Mouse (Mus musculus) neural tube, embryonic 14.5 days (tissue): ENCODE results near the gene Faap20. TPM values are rescaled to one million over a fixed set of nuclear protein-coding genes. Genes with fewer than 3 reads are reported as not detected.

Experiments
- ATAC-seq: fragments of 200-750 bp; cut with Nextera tagmentation; 2 replicates; pipeline ENCODE4 v1.8.0; 2017; ENCODE audit warnings: low read depth, mild to moderate bottlenecking, moderate TSS enrichment, moderate library complexity
- H3K27ac ChIP-seq: fragments of 300-500 bp; sonication (generic); 2 replicates; pipeline ENCODE4 v1.5.1; 2014; ENCODE audit warnings: low read depth, mild to moderate bottlenecking, control low read depth, low read length, moderate library complexity, mixed read lengths
- H3K27me3 ChIP-seq: fragments of 300-500 bp; sonication (generic); 2 replicates; pipeline ENCODE4 v1.6.1; 2014; ENCODE audit warnings: low read length; ENCODE audit not compliant: control insufficient read depth, insufficient read depth
- H3K36me3 ChIP-seq: fragments of 300-500 bp; sonication (generic); 2 replicates; pipeline ENCODE4 v1.6.1; 2014; ENCODE audit warnings: low read length, mixed read lengths; ENCODE audit not compliant: control insufficient read depth, insufficient read depth
- H3K4me1 ChIP-seq: fragments of 300-500 bp; sonication (generic); 2 replicates; pipeline ENCODE4 v1.6.1; 2014; ENCODE audit warnings: low read length; ENCODE audit not compliant: control insufficient read depth, insufficient read depth
- H3K4me2 ChIP-seq: fragments of 300-500 bp; sonication (generic); 2 replicates; pipeline ENCODE4 v1.6.1; 2014; ENCODE audit warnings: mild to moderate bottlenecking, low read depth, low read length, control low read depth
- H3K4me3 ChIP-seq: fragments of 300-500 bp; sonication (generic); 2 replicates; pipeline ENCODE4 v1.5.1; 2014; ENCODE audit warnings: low read depth, low read length, control low read depth, mixed read lengths
- H3K9ac ChIP-seq: fragments of 300-500 bp; sonication (generic); replicated peaks from 2 replicates; pipeline ENCODE4 v1.6.1; 2014; ENCODE audit warnings: low read depth, mild to moderate bottlenecking, control low read depth, low read length, mixed read lengths
- H3K9me3 ChIP-seq: fragments of 300-500 bp; sonication (generic); 2 replicates; pipeline ENCODE4 v1.6.1; 2016; ENCODE audit warnings: low read length; ENCODE audit not compliant: control insufficient read depth
- WGBS: fragments of 180-500 bp; shearing (Covaris S2); extraction: QIAGEN DNeasy Blood & Tissue Kit; methylation state at CpG from one replicate; pipeline ENCODE4 v1.1.7; 2014; 5-methylcytosine and 5-hydroxymethylcytosine counted together
- polyA plus RNA-seq: library from polyadenylated mRNA; unstranded; fragments of >200 nt; fragmentation: Nextera tagmentation; extraction: Ambion mirVana; gene quantifications from 2 replicates; pipeline ENCODE4 v1.2.1, GENCODE M21; 2014

Faap20 gene
- polyA plus RNA-seq, 1 experiment from 2014 or later: 71.5 TPM

DNA sequence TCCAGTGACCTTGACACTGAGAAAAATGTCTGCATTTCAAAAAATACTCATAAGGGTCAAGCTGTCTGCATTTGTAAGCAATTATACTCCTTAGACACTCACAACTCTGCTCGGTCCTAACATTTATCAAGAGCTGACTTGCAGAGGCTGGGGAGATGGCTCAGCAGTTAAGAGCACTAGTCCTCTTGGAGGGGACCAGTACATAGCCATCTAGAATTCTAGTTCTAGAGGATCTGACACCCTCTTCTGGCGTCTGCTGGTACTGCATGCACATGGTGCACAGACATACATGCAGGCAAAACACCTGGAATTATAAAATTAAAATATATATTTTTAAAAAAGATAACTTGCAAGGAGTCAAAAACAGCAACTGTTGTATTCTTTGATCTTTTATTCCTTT lies 47.5 kb downstream of the Faap20 start:
- no peaks in the 10 kb centered on the region for H3K4me1 ChIP-seq

DNA sequence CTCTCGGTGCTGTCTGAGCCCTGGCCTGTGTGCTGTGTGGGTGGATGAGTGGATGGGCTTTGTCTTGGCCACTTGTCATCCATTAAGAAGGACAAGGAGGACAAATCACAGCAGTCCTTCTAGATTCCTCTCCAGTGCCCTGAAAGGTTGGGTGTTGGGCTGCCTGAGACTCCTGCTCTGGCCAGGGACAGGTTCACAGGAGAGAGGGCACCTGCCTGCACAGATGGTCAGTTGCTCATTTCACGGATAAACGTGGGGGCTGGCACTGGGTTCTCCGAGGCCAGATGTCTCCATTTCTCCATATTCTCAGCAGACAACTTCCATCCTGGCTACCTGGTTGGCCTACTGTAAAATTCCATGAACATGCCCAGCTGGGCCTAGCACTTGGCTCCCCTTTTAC lies 49.2 kb downstream of the Faap20 start:
- 81% methylated on average over 4 of the region's 4 CpGs for WGBS
- H3K4me2 ChIP-seq: no peak overlapping the region
- H3K9me3 ChIP-seq: no peaks in the 10 kb centered on the region
- H3K9ac ChIP-seq: no peak overlapping the region
- no peaks in the 10 kb centered on the region for H3K4me1 ChIP-seq
- H3K4me3 ChIP-seq: no peak overlapping the region
- no peaks in the 10 kb centered on the region for H3K27me3 ChIP-seq
- H3K27ac ChIP-seq: no peak overlapping the region
- ATAC-seq: no peak
- no peaks in the 10 kb centered on the region for H3K36me3 ChIP-seq

More for the DNA sequence above, 47.5 kb downstream of the Faap20 start:
- 53% methylated on average over 2 of the region's 2 CpGs for WGBS
- Histone ChIP-seq H3K4me2 (no peak overlapping the region), H3K9ac (no peak overlapping the region), H3K27me3 (no peaks in the 10 kb centered on the region), H3K27ac (no peak overlapping the region), H3K36me3 (no peaks in the 10 kb centered on the region), H3K4me3 (no peak overlapping the region), H3K9me3 (no peaks in the 10 kb centered on the region)
- no peak for ATAC-seq

DNA sequence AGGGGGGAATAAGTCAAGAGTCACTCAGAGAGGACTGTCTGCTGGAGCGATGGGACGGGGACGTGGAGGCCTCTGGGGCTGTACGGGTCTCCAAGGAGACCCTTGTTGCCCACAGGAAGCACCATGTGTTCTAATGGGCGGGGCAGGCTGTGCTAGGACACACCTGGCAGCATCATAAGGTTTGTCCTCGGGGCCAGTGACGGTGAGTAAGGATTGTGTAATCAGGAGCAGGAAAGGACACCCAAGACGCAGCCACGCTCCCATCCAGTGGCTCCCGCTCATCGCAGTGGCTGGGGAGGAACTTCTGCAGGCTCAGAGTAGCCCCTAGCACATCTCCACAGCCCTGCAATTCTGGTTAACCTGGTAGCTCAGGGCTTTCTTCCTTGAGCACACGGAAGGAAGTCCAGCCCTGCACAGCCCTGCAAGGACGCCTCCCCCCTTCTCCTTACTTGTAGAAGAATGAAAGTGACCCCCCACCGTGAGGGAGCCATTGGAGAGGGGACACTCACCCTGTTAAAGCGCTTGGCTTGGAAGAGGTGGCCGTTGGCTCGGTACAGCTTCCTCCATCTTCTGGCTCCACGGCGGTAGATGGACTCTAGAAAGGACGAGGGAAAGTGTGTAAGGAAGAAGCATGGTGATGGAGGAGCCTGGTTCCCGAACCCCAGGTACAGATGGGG lies 51.0 kb downstream of the Faap20 start:
- Histone ChIP-seq H3K9me3 (no peaks in the 10 kb centered on the region), H3K4me1 (peaks cover 8% of the 10 kb centered on the region; the same call in 1 of the 2 replicates), H3K4me2 (no peak overlapping the region), H3K4me3 (no peak overlapping the region), H3K27ac (no peak overlapping the region), H3K36me3 (no peaks in the 10 kb centered on the region), H3K27me3 (no peaks in the 10 kb centered on the region), H3K9ac (no peak overlapping the region)
- 79% methylated on average over 21 of the region's 21 CpGs for WGBS
- no peak for ATAC-seq

DNA sequence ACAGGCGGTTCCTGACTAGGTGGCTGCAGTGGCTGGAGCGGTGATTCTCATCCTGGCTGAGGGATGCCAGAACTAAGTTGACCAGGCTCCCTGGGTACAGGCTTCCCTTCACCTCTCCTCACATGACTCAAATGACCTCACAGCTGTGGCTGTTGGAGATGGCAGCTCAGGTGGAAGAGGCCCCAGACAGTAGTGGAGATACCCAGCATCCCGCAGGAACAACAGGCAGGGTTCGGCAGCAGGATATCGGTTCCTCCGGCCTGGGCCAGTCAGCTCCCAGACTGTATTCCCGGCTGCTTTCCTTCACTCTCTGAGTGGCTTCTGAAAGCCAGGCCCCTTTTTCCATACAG lies 51.5 kb downstream of the Faap20 start:
- Histone ChIP-seq H3K4me3 (no peak overlapping the region), H3K4me1 (peaks cover 8% of the 10 kb centered on the region; the same call in 1 of the 2 replicates), H3K36me3 (no peaks in the 10 kb centered on the region), H3K9ac (no peak overlapping the region), H3K27me3 (no peaks in the 10 kb centered on the region), H3K9me3 (no peaks in the 10 kb centered on the region), H3K27ac (no peak overlapping the region), H3K4me2 (no peak overlapping the region)
- ATAC-seq: no peak
- 87% methylated on average over 7 of the region's 7 CpGs for WGBS

DNA sequence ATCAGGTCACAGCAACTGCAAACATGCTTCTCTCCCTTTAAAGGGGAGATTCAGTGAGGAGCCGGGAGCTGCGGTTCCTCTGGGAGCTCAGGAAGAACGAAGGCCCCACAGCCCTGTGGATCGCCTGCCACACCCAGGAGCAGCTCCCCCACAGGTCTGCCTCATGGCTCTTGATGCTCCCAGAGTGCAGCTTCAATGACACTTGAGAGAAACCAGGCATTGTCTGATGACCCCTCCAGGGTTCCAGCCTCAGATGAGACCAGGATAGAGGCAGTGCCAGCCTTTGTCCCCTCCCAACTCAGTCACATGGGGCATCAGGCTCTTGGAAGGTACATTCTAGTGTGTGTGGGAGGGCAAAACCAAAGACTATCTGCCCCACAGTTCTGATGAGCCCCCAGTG lies 52.4 kb downstream of the Faap20 start:
- no peaks in the 10 kb centered on the region for H3K9me3 ChIP-seq
- H3K27me3 ChIP-seq: no peaks in the 10 kb centered on the region
- WGBS: 61% methylated on average over 4 of the region's 4 CpGs
- no peak overlapping the region for H3K27ac ChIP-seq
- peaks cover 13% of the 10 kb centered on the region; the same call in 1 of the 2 replicates for H3K4me1 ChIP-seq
- no peak overlapping the region for H3K4me2 ChIP-seq
- no peak for ATAC-seq
- no peak overlapping the region for H3K9ac ChIP-seq
- no peak overlapping the region for H3K4me3 ChIP-seq
- no peaks in the 10 kb centered on the region for H3K36me3 ChIP-seq

DNA sequence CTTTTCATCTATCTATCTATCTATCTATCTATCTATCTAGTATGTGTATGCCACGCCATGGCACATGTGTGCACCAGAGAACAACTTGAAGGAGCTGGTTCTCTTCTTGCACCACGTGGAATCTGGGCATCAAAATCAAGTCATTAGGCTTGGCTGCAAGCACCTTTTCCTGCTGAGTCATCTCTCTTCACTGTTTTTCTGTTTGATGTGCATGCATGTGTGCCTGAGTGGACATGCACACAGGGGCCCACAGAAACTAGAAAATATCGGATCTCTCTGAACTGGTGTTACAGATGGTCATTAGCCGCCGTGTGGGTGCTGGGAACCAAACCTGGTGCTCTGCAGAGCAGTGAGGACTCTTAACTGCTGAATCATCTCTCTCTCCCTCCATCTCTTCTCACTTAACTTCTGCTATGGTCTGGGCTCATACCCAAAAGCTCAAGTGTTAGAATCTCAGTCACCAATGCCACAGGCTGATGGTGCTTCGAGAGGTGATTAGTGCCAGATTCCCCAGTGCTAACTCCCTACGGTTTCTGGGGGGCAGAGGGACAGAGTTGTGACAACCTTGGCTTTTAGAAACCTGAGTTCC lies 55.0 kb downstream of the Faap20 start:
- Histone ChIP-seq H3K9me3 (no peaks in the 10 kb centered on the region), H3K4me1 (peaks cover 21% of the 10 kb centered on the region), H3K27me3 (no peaks in the 10 kb centered on the region), H3K27ac (no peak overlapping the region), H3K4me3 (no peak overlapping the region), H3K9ac (no peak overlapping the region), H3K36me3 (no peaks in the 10 kb centered on the region), H3K4me2 (no peak overlapping the region)
- no peak for ATAC-seq
- 94% methylated on average over 7 of the region's 7 CpGs for WGBS

DNA sequence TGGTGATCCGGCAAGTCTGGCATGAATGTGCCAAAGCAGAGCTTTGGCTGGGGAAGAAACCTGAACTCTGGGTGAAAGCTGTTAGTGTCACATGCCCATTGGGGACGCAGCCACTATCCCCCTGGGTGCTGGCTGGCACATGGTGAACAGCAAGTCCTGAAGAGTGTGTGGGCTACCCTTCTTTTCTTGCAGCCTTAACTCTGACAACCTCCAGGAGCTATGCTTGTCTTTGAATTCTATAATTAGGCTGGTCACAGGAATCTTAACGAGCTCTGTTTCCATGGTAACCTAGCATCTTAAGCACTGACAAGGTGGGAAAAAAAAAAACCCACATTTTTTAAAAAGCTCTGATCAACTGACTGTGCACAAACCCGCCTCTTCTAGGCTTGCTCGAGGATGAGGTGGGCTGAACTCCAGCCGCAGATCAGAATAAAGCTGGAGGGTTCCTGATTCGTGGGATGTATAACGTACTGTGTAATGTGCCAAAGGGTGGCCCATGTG lies 56.0 kb downstream of the Faap20 start:
- WGBS: 48% methylated on average over 8 of the region's 8 CpGs
- Histone ChIP-seq H3K4me1 (peaks cover 21% of the 10 kb centered on the region), H3K27ac (no peak overlapping the region), H3K9me3 (no peaks in the 10 kb centered on the region), H3K9ac (no peak overlapping the region), H3K4me2 (no peak overlapping the region), H3K4me3 (no peak overlapping the region), H3K36me3 (no peaks in the 10 kb centered on the region), H3K27me3 (no peaks in the 10 kb centered on the region)
- no peak for ATAC-seq

Other genes starting within 250 kb of the Faap20 start
- 10.7 and 16.0 TPM in 2 replicates for gene Plch2, start 193.0 kb upstream of the Faap20 start, polyA plus RNA-seq
- 6.6 and 8.6 TPM in 2 replicates for gene Pex10, start 182.8 kb upstream of the Faap20 start, polyA plus RNA-seq
- gene Rer1, start 163.4 kb upstream of the Faap20 start, polyA plus RNA-seq: 132 and 137 TPM in 2 replicates
- gene Morn1, start 163.2 kb upstream of the Faap20 start, polyA plus RNA-seq: 6.3 and 6.8 TPM in 2 replicates
- 16.8 and 17.7 TPM in 2 replicates for gene Ski, start 27.2 kb upstream of the Faap20 start, polyA plus RNA-seq
- gene Prkcz, start 111.6 kb downstream of the Faap20 start, polyA plus RNA-seq: 82.1 and 83.1 TPM in 2 replicates
- gene Gabrd, start 148.3 kb downstream of the Faap20 start, polyA plus RNA-seq: 0.13 and 0.41 TPM in 2 replicates
- 4.5 and 4.8 TPM in 2 replicates for gene Cfap74, start 159.4 kb downstream of the Faap20 start, polyA plus RNA-seq
- not detected in 2 replicates for gene Tmem52, start 219.3 kb downstream of the Faap20 start, polyA plus RNA-seq
- 1,136 and 1,158 TPM in 2 replicates for gene Gnb1, start 241.6 kb downstream of the Faap20 start, polyA plus RNA-seq